Mouse (Mus musculus): ENCODE measurements around the gene Eef1a1.
"Not testable (repeated sequence)": the region's sequence is repeated elsewhere in the genome, so short reads cannot be mapped to it uniquely, and the experiment has no call there.

DNA sequence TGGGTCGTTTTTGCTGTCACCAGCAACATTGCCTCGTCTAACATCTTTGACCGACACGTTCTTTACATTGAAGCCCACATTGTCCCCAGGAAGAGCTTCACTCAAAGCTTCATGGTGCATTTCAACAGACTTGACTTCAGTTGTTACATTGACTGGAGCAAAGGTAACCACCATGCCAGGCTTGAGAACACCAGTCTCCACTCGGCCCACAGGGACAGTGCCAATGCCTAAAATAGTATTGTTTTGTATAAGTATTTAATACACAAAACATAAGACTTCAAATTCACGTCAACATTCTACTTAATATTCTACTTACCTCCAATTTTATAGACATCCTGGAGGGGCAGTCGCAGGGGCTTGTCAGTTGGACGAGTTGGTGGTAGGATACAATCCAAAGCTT is 9.6 kb downstream of the Eef1a1 start:
- TF ChIP-seq POLR2A (IDR thresholded peaks at IDR 0.05; ENCODE audit: insufficient read depth, low read depth, low read length); CTCF (IDR thresholded peaks at IDR 0.05): not testable (repeated sequence)
